Mouse (Mus musculus) gastrocnemius, postnatal 36 days (tissue): ENCODE results near the gene Nup155. TPM values are rescaled to one million over a fixed set of nuclear protein-coding genes. Genes with fewer than 3 reads are reported as not detected.

Experiments
- DNase-seq, 2 experiments: peaks; one replicate each; pipeline ENCODE4 v3.0.0; 2022
- intact Hi-C: fragments of 180-260 bp; cut with DNase I; formaldehyde crosslinking; loops from one replicate; pipeline ENCODE4 v1.15.1; 2025
- total RNA-seq, 2 experiments: library from RNA; stranded (reverse); gene quantifications; 2 replicates each; pipeline ENCODE4 v1.2.3; 2021

Nup155 gene
- total RNA-seq, 2 experiments from 2014 or later = 7.3 to 8.7 TPM

- DNase-seq = no peak
- intact Hi-C loops = no loop called here
Measured at GRCm38 (mm10) chr15:8169266-8169746, 60.2 kb downstream of the Nup155 start.

- no peak for DNase-seq
- intact Hi-C loops = no loop called here
Measured at GRCm38 (mm10) chr15:8189563-8189962, 80.5 kb downstream of the Nup155 start.

GRCm38 (mm10) chr15:8190435-8190834, 81.4 kb downstream of the Nup155 start:
- DNase-seq = no peak
- intact Hi-C loops = no loop called here

- intact Hi-C loops = no loop called here
- no peak for DNase-seq
Measured at GRCm38 (mm10) chr15:8200317-8200716, 91.2 kb downstream of the Nup155 start.

GRCm38 (mm10) chr15:8208362-8208761, 99.3 kb downstream of the Nup155 start:
- intact Hi-C loops = no loop called here
- DNase-seq = no peak

Other genes with a start within 250 kb of the Nup155 start
- gene Wdr70, start 10.1 kb upstream of the Nup155 start, total RNA-seq = 10 to 100 TPM; 20.1 to 20.7 TPM
- 1 to 10 TPM; 2.5 to 2.6 TPM for gene Cplane1, start 59.8 kb downstream of the Nup155 start, total RNA-seq